Mouse (Mus musculus): Measurements from ENCODE around the gene Dpm1. TPM values are rescaled to one million over a fixed set of nuclear protein-coding genes. Genes with fewer than 3 reads are reported as not detected.

The Dpm1 gene
- total RNA-seq (2021): 10 to 100 TPM; 56.9 to 69.9 TPM
- long read RNA-seq, experiment 1, transcript Dpm1-209 (9 exons, 2,293 nt): major isoform, 26 of 39 reads
- long read RNA-seq, experiment 1, transcript Dpm1-204 (7 exons, 630 nt): minor isoform, 12 of 39 reads
- long read RNA-seq, experiment 1, partial matches to known transcripts: 1 of 39 reads
- long read RNA-seq, experiment 1, other reads (novel, unspliced or antisense): 0 of 39 reads
- long read RNA-seq, experiment 2, transcript Dpm1-204 (7 exons, 630 nt): minor isoform, 9 of 42 reads
- long read RNA-seq, experiment 2, transcript Dpm1-209 (9 exons, 2,293 nt): major isoform, 28 of 42 reads
- long read RNA-seq, experiment 2, partial matches to known transcripts: 0 of 42 reads
- long read RNA-seq, experiment 2, other reads (novel, unspliced or antisense): 4 of 42 reads

DNA sequence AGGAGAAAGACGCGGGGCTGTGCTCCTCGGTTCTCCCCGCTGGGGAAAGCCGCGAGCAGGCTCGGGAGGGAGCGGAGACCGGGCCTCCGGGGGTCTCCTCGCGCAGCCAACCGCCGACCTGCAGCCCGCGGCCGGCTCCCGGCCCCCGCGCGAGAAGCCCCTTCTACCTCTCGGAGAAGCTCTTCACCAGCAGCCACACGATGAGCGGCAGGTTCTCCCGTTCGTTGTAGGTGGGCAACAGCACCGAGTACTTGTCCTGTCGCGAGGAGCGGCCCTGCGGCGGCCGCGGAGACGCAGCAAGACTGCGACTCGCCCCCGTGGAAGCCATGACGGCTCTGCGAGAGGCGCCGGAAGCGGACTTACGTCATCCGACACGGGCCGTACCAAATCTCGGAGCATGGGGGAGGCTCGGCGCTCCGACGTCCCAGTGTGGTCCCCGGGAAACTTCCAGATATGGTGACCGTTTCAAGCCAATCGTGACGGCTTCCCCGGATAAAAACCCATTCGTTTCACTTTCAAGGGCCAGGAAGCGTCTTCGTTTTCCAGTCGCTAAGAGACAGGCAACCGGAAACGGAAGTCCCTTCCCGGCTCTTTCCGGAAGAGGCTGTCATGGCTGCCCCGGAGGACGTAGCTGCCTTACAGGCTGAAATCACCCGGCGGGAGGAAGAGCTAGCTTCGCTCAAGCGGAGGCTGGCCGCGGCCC is at the start of gene Dpm1, which contains the start of the genes Gm20716 and Mocs3:
Gene Dpm1 (minus strand): TSS at position 566 of the 703 bp plus-strand sequence.
Gene Gm20716 (minus strand): TSS at position 339 of the 703 bp plus-strand sequence.
Gene Mocs3 (plus strand): TSS at position 597 of the 703 bp plus-strand sequence.
- TF ChIP-seq CTCF (conservative IDR thresholded peaks at IDR 0.05): no peak
- peak within 1 kb of the TSS; percentile 98 for H3K4me3 ChIP-seq

DNA sequence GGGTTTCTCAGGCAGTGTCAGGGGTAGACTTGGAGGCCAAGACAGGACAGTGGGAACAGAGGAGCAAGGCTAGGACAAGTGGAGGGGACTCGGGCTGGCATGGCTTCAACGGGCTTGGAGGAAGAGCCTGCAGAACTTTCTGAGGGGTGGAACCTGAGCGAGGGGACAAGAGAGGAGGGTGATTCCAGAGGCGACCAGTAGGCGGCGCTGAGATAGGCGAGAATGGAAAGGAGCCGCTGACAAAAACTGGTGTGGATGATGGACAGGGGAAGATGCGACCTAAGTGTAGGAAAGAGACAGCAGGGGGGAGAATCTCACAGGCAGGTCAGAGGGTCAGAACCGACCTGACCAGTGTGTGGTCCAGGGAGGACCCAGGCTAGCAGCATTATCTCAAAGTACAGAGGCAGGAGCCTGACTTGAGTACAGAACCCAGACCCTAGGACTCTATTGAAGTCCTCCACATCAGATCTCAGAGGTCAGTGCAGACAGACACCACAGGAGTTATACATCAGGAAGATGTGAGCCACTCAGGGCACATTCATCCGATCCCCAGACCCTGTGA is 44.1 kb upstream of the Dpm1 start:
- Histone ChIP-seq H3K27ac (0 out of 2 replicates have a peak overlapping the region, but pooled peaks have one; percentile 28), H3K4me3 (no peak overlapping the region)
- peak; percentile 64 to 86 for DNase-seq (ENCODE audit: low spot score in 2 of 2)
- TF ChIP-seq CTCF (conservative IDR thresholded peaks at IDR 0.05): peak; percentile 93

More for the DNA sequence above, at the start of gene Dpm1, which contains the start of the genes Gm20716 and Mocs3:
- DNase-seq (ENCODE audit: low spot score in 2 of 2): peak; percentile 84 to 85
- peak within 1 kb of the TSS; percentile 100 for H3K27ac ChIP-seq

DNA sequence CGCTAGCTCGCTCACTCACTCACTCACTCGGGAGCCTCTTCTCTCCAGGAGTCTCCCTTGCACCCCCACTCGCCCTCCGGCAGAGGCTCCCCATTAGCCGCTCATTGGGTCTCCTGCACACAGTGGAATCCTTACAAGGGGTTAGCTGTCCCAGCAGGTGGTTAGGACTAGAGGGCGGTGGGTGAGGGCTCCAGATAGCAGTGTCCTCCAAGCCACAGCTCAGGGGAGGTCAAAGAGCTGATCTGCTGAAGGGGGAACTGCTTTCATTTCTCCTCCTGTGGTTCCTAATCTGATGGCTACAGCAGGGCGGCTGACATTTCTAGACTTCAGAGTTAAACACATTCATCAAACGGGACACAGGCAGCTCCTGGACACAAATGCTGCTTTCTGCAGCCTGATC is 43.0 kb upstream of the Dpm1 start:
- Histone ChIP-seq H3K27ac (no peak overlapping the region), H3K4me3 (peak overlapping the region; percentile 13; the same call in 1 of the 2 replicates)
- DNase-seq (ENCODE audit: low spot score in 2 of 2): no peak
- TF ChIP-seq CTCF (conservative IDR thresholded peaks at IDR 0.05): peak; percentile 15; the same call in 1 of the 2 replicates

DNA sequence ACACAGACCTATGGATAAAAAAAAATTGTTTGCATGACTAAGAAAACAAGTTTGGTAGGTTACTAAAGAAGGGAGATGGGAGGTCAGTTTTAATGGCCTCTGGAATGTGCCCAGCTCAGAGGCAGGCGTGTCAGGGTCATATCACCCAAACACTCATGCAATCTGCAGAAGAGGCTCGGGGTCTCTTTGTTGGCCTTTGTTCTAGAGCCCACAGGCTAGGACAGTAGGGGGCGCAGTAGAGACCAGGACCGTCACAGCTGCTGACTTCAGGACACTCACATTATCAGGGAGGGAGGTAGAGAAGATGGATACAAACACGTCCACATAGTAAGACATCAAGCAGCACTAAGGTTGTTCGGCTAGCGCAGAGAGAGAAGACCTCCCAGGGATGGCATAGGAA is 37.6 kb upstream of the Dpm1 start:
- no peak overlapping the region for H3K27ac ChIP-seq
- no peak overlapping the region for H3K4me3 ChIP-seq
- peak in 1 of 2 experiments; percentile 46 for DNase-seq (ENCODE audit: low spot score in 2 of 2)
- TF ChIP-seq CTCF (conservative IDR thresholded peaks at IDR 0.05): peak; percentile 75

DNA sequence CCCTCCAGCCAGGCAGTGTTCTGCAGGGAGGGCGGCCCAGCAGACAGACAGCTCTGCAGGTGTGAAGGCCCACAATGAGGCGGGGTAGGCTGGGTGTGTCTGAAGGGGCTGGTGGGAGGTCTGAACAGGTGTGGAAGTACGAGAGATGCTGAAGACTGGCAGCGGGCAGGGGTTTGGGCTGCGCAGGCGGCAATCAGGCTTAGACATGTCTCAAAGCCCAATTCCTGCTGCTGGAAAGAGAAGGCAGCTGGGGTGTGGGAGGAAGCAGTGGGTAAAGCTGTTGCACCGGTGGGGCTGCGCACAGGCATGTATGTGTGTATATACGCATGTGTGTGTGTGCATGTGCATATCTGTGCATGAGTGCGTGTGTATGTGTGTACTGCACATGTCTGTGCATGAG is 30.5 kb upstream of the Dpm1 start:
- peak overlapping the region; percentile 76 for H3K27ac ChIP-seq
- DNase-seq (ENCODE audit: low spot score in 2 of 2): peak; percentile 64 to 71
- no peak for TF ChIP-seq CTCF (conservative IDR thresholded peaks at IDR 0.05)
- H3K4me3 ChIP-seq: no peak overlapping the region

DNA sequence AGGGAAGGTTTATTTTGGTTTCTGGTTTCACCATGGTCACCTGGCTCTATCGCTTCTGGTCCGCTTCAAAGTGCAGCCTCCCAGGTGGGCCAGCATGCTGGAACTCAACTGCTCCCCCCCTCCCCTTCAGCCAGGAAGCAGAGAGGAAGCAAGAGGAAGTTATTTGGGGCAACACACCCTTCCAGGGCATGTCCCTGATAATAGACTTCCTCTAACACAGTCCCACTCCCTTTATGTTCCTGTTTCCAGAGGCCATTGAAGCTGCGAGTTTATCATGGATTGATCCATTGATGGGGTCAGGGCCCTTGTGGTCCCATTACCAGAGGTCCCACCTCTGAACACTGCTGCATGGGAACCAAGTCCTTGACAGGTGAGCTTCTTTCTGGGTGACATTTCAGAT is 29.7 kb upstream of the Dpm1 start:
- Histone ChIP-seq H3K27ac (peak overlapping the region; percentile 76; the same call in 1 of the 2 replicates), H3K4me3 (no peak overlapping the region)
- no peak for DNase-seq (ENCODE audit: low spot score in 2 of 2)
- TF ChIP-seq CTCF (conservative IDR thresholded peaks at IDR 0.05): no peak

DNA sequence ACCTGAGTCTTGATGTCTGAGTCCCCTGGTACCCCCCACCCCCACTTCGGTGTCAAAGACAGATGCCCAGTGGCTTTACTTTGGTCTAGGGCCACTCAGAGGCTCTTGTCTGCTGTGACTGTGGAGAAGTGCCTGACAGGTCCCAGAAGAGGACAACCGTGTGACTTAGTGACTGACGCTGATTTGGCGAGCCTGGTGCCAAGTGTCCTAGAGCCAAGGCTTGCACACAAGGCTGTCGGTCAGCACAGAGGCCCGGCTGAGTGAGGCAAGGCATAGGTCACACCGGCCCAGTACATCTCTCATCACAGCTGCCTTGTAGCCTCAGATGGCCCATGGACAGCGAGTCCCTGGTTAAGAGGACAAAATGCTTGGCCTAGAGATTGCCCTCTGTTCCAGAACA is 28.7 kb upstream of the Dpm1 start:
- DNase-seq (ENCODE audit: low spot score in 2 of 2): no peak
- no peak for TF ChIP-seq CTCF (conservative IDR thresholded peaks at IDR 0.05)
- Histone ChIP-seq H3K4me3 (no peak overlapping the region), H3K27ac (no peak overlapping the region)

DNA sequence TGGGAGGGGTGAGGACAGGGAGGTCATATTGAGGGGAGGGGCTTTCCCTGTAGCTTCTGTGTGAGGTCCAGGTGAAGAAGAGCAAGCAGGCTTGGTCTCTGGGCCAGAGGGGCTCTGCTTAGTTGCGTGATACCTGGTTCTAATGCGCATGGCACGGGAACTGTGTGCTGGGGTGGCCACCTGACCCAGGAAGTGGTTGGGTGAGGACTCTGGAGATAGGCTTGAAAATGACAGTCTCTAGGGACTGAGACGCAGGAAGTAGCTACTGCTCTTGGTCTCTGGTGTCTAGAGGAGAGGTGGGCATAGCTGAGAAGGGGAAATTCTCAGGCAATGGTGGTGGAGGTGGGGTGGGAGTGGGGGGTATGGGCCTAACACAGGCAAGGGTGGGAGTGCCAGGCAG is 26.8 kb upstream of the Dpm1 start:
- Histone ChIP-seq H3K4me3 (no peak overlapping the region), H3K27ac (no peak overlapping the region)
- no peak for DNase-seq (ENCODE audit: low spot score in 2 of 2)
- TF ChIP-seq CTCF (conservative IDR thresholded peaks at IDR 0.05): no peak

DNA sequence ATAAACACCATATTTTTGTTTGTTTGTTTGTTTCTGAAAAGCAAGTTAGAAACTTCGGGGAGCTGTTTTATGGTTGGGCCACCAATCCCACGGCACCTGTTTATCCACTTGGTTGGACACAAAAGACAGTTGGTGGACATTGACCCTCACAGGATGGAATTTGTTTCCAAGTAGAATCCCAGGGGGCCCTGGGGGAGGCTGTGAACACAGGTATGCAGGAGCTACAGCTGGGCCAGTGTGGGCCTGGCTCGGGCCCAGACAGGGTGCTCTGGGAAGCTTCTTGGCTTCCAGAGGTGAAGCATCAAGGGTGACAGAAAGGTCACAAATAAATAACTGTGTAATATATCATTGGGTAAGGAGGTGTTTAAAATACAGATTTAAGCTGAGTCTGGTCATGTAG is 26.1 kb upstream of the Dpm1 start:
- no peak overlapping the region for H3K4me3 ChIP-seq
- H3K27ac ChIP-seq: no peak overlapping the region
- no peak for TF ChIP-seq CTCF (conservative IDR thresholded peaks at IDR 0.05)
- DNase-seq (ENCODE audit: low spot score in 2 of 2): no peak

DNA sequence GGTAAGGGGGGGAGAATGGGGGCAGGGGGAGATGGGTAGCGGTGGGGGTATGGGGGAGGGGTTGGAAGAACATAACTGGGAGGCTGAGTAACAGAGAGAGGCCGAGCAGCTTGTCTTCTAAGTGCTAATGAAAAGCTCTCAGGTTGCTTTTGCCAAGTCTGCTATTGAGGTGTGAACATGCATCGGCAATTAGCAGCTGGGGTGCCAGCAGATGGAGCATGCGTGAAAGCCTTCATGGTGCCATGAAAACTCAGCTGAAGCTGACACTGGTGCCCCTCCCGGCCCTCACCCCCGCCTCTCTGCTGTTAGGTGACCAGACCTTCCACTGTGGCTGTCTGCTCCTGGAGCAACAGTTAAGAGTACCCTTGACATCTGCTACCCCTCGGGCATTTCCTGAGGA is 23.4 kb upstream of the Dpm1 start:
- Histone ChIP-seq H3K4me3 (no peak overlapping the region), H3K27ac (no peak overlapping the region)
- peak in 1 of 2 experiments; percentile 49 for DNase-seq (ENCODE audit: low spot score in 2 of 2)
- no peak for TF ChIP-seq CTCF (conservative IDR thresholded peaks at IDR 0.05)

DNA sequence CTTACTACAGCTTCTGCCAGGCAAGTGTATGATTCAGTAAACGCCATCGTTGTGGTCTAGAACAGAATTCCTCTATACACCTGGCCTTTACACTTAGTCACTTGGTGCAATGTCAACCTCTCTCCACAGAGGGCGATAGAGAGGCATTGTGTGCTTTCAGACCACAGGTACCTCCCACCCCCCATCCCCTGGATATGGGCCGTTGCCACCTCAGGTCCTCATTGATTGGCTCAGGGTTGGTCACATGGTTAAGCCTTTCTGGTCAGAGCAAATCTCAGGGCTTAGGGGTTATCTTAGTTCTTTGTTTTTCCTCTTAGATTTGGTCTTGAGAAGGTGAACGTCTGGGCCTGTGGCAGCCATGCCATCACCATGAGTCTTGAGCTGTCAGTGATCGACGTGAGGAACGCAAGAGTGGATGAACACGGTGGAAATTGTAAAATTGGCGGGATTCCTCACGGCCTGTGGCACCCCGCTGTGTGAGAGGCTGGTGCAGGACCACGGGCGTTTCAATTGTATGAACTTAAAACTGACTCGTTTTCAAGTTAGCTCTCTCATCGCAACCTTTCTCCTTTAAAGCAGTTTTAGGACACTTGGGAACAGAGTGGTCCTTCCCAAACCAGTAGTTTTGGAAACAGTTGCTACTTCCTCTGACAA is 22.4 kb upstream of the Dpm1 start:
- peak; percentile 81 for TF ChIP-seq CTCF (conservative IDR thresholded peaks at IDR 0.05)

DNA sequence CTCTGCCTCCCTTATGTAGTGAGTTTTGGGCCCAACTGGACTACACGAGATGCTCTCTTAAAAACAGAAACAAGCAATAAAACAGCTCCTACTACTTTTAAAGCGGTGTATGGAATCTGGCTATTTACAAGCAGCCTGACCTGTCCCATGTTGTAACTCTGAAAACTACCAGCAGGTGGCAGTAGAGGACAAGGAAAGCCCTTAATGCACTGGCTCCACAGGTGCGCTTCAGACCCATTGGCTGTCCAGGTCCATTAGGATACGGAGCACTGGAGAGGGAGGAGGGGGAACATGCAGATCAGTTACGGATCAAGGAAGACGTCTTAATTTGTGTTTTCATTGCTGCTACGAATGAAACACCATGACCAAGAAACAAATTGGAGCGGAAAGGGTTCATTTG is 19.9 kb upstream of the Dpm1 start:
- H3K27ac ChIP-seq: no peak overlapping the region
- DNase-seq (ENCODE audit: low spot score in 2 of 2): peak; percentile 79 to 92
- H3K4me3 ChIP-seq: no peak overlapping the region
- TF ChIP-seq CTCF (conservative IDR thresholded peaks at IDR 0.05): peak; percentile 93

More for the DNA sequence above, 22.4 kb upstream of the Dpm1 start:
- DNase-seq (ENCODE audit: low spot score in 2 of 2): no peak
- Histone ChIP-seq H3K4me3 (no peak overlapping the region), H3K27ac (no peak overlapping the region)

All from layer of hippocampus, adult 2 months (tissue).